In genomic region chr7:124788781-124789180, GRCm38 (mm10) we compare ENCODE assay signal across 14 mouse cellular contexts.
DNase-seq lines count a peak whose midpoint lies in the region; ATAC-seq and TF ChIP-seq lines count a peak whose summit lies in the region.
"Had no signal": no experiment of that assay in that cellular context is flagged by ENCODE, and none has a peak within 500 bp of the region (broad histone marks: within the 10 kb centered on the region; RNA-seq: fewer than 3 reads in every experiment).

No protein-coding gene starts in this region.

- no peak overlapping the region for H3K9ac ChIP-seq in limb, embryonic 14.5 days (ENCODE audit: low read depth, low read length, severe bottlenecking)
- no peak overlapping the region for H3K9ac ChIP-seq in kidney, embryonic 15.5 days
- no peak overlapping the region for H3K9ac ChIP-seq in midbrain, embryonic 14.5 days (replicated peaks; ENCODE audit: low read length)
- H3K9ac ChIP-seq: stomach, embryonic 15.5 days had no signal

- no peaks in the 10 kb centered on the region for H3K4me1 ChIP-seq in limb, embryonic 14.5 days (ENCODE audit: control insufficient read depth, insufficient read depth, low read length)
- H3K4me1 ChIP-seq in limb, embryonic 10.5 days: no peaks in the 10 kb centered on the region
- no peaks in the 10 kb centered on the region for H3K4me1 ChIP-seq in kidney, embryonic 15.5 days
- H3K4me1 ChIP-seq in midbrain, embryonic 14.5 days (ENCODE audit: control insufficient read depth, insufficient read depth, low read length): no peaks in the 10 kb centered on the region
- H3K4me1 ChIP-seq: hindbrain, embryonic 10.5 days; stomach, embryonic 15.5 days had no signal

- H3K27ac ChIP-seq in limb, embryonic 14.5 days (replicated peaks; ENCODE audit: low read depth, low read length): no peak overlapping the region
- H3K27ac ChIP-seq in limb, embryonic 10.5 days: no peak overlapping the region
- H3K27ac ChIP-seq in kidney, embryonic 15.5 days: no peak overlapping the region
- H3K27ac ChIP-seq in midbrain, embryonic 14.5 days (replicated peaks; ENCODE audit: low read depth, low read length): no peak overlapping the region
- H3K27ac ChIP-seq: hindbrain, embryonic 10.5 days; stomach, embryonic 15.5 days had no signal

- no peak overlapping the region for H3K4me2 ChIP-seq in limb, embryonic 14.5 days (replicated peaks; ENCODE audit: low read depth, low read length, severe bottlenecking)
- no peak overlapping the region for H3K4me2 ChIP-seq in kidney, embryonic 15.5 days
- H3K4me2 ChIP-seq in midbrain, embryonic 14.5 days (ENCODE audit: low read length): no peak overlapping the region
- H3K4me2 ChIP-seq: stomach, embryonic 15.5 days had no signal

- H3K36me3 ChIP-seq in limb, embryonic 14.5 days (ENCODE audit: control insufficient read depth, insufficient read depth, low read length): no peaks in the 10 kb centered on the region
- H3K36me3 ChIP-seq in limb, embryonic 10.5 days: no peaks in the 10 kb centered on the region
- H3K36me3 ChIP-seq in kidney, embryonic 15.5 days: no peaks in the 10 kb centered on the region
- no peaks in the 10 kb centered on the region for H3K36me3 ChIP-seq in midbrain, embryonic 14.5 days (ENCODE audit: control insufficient read depth, insufficient read depth, low read length)
- H3K36me3 ChIP-seq: hindbrain, embryonic 10.5 days; stomach, embryonic 15.5 days had no signal

- no peak overlapping the region for H3K4me3 ChIP-seq in limb, embryonic 14.5 days (replicated peaks; ENCODE audit: low read length)
- H3K4me3 ChIP-seq in limb, embryonic 10.5 days: no peak overlapping the region
- no peak overlapping the region for H3K4me3 ChIP-seq in kidney, embryonic 15.5 days (replicated peaks)
- H3K4me3 ChIP-seq in midbrain, embryonic 14.5 days (replicated peaks; ENCODE audit: low read depth, low read length): no peak overlapping the region
- H3K4me3 ChIP-seq: hindbrain, embryonic 10.5 days; stomach, embryonic 15.5 days had no signal

- TF ChIP-seq POLR2A in limb, embryonic 14.5 days (IDR thresholded peaks at IDR 0.05; ENCODE audit: borderline replicate concordance, extremely low read depth, insufficient read depth, insufficient read length): no peak

- 24% methylated on average over 3 of the region's 3 CpGs for WGBS in limb, embryonic 14.5 days
- WGBS in limb, embryonic 10.5 days: 61% methylated on average over 3 of the region's 3 CpGs
- 38% methylated on average over 3 of the region's 3 CpGs for WGBS in kidney, embryonic 15.5 days
- WGBS in midbrain, embryonic 14.5 days: 89% methylated on average over 3 of the region's 3 CpGs

- no peaks in the 10 kb centered on the region for H3K27me3 ChIP-seq in limb, embryonic 14.5 days (ENCODE audit: control insufficient read depth, insufficient read depth, low read length)
- no peaks in the 10 kb centered on the region for H3K27me3 ChIP-seq in limb, embryonic 10.5 days (ENCODE audit: low read depth, poor library complexity, severe bottlenecking)
- no peaks in the 10 kb centered on the region for H3K27me3 ChIP-seq in kidney, embryonic 15.5 days
- H3K27me3 ChIP-seq in midbrain, embryonic 14.5 days (ENCODE audit: control insufficient read depth, insufficient read depth, low read length): no peaks in the 10 kb centered on the region
- H3K27me3 ChIP-seq: stomach, embryonic 15.5 days had no signal

- no peak for ATAC-seq in limb, embryonic 14.5 days (ENCODE audit: low FRiP score, low read depth)
- no peak for ATAC-seq in kidney, embryonic 15.5 days (replicated peaks; ENCODE audit: low FRiP score)
- no peak for ATAC-seq in midbrain, embryonic 14.5 days (ENCODE audit: low FRiP score, low TSS enrichment)
- ATAC-seq: midbrain, embryonic 16.5 days had no signal

- H3K9me3 ChIP-seq in limb, embryonic 14.5 days (ENCODE audit: control insufficient read depth, low read length): no peaks in the 10 kb centered on the region
- H3K9me3 ChIP-seq in limb, embryonic 10.5 days (replicated peaks): no peaks in the 10 kb centered on the region
- H3K9me3 ChIP-seq in kidney, embryonic 15.5 days (replicated peaks): no peaks in the 10 kb centered on the region
- no peaks in the 10 kb centered on the region for H3K9me3 ChIP-seq in midbrain, embryonic 14.5 days (ENCODE audit: control insufficient read depth, low read length)
- H3K9me3 ChIP-seq: stomach, embryonic 15.5 days had no signal

- DNase-seq in limb, embryonic 14.5 days (ENCODE audit: low spot score): peak; percentile 15
- DNase-seq in limb, embryonic 10.5 days (ENCODE audit: low spot score): no peak
- DNase-seq in frontal cortex, postnatal 25 days (ENCODE audit: low spot score in 2 of 2): peak; percentile 22 to 57
- peak; percentile 84 to 87 for DNase-seq in left cerebral cortex, adult 9 months (ENCODE audit: low spot score in 2 of 2)
- no peak for DNase-seq in lung, postnatal 10 days
- DNase-seq in urinary bladder, postnatal 25 days (ENCODE audit: low spot score): no peak
- no peak for DNase-seq in midbrain, embryonic 14.5 days
- DNase-seq: heart, adult 11 months; kidney, postnatal 25 days; lung, adult 2 months had no signal

Comparison
In these comparisons a context has a peak if more than half of its experiments do, and no peak if none do; other contexts are left out.
1. DNase-seq: peak in limb, embryonic 14.5 days (single experiment), frontal cortex, postnatal 25 days (2 of 2) and left cerebral cortex, adult 9 months (2 of 2); none in limb, embryonic 10.5 days (single experiment), lung, postnatal 10 days (single experiment), urinary bladder, postnatal 25 days (single experiment) and midbrain, embryonic 14.5 days (single experiment).